Mouse (Mus musculus) G1E (cell line): Measurements from ENCODE around the gene Prkrip1.
"Not testable (repeated sequence)": the region's sequence is repeated elsewhere in the genome, so short reads cannot be mapped to it uniquely, and the experiment has no call there.

ENCODE experiments used
- CTCF ChIP-seq: IDR thresholded peaks from 2 replicates; pipeline ENCODE4 v1.5.1; 2012; ENCODE audit warnings: low read depth, low read length, inconsistent platforms, mixed read lengths
- POLR2AphosphoS5 ChIP-seq: IDR thresholded peaks from 2 replicates; pipeline ENCODE4 v1.6.1; 2012; ENCODE audit warnings: low read depth, low read length, inconsistent platforms; ENCODE audit not compliant: insufficient replicate concordance

DNA sequence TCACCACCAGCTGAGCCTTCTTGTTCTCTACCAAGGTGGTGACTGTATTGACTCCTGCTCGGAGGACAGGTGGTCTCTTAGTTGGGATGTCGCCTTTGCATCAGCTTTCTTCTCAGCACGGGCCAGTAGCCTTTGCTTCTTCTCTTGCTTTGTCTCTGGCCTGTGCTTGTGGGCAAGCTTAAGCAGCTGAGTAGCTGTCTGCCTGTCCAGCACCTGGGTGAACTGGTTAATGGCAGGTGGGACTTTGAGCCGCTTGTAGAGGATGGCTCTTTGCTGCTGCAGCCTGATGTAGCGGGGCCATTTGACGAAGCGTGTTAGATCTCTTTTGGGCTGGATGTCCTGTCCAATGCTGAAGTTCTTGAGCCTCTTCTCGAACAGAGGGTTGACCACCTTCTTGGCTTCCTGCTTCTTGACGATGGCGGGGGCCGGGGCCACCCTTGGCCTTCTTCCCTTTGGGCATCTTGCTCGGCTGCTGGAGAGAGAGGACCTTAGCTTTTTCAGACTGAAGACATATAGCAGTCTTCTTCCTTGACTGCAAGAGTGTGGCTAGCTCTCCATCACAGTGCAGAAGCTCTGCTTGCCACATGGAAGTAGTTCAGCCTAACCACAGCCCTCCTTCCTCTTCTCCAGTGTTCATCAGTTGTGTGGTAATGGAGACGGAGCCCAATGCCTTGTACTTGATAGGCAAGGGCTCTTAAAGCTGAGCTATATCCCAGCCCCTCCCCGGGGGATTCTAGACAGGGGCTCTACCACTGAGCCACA is 12.8 kb upstream of the Prkrip1 start:
- TF ChIP-seq CTCF, POLR2AphosphoS5: not testable (repeated sequence)
